Mouse (Mus musculus) kidney, postnatal 36 days (tissue): Measurements from ENCODE around the gene Rps6kb2.
"Not testable (repeated sequence)": the region's sequence is repeated elsewhere in the genome, so short reads cannot be mapped to it uniquely, and the experiment has no call there.

Source experiments
- DNase-seq, 2 experiments: peaks; one replicate each; pipeline ENCODE4 v3.0.0; 2021 to 2022; ENCODE audit warnings: mixed read lengths in 2 of 2

Rps6kb2 gene

DNA sequence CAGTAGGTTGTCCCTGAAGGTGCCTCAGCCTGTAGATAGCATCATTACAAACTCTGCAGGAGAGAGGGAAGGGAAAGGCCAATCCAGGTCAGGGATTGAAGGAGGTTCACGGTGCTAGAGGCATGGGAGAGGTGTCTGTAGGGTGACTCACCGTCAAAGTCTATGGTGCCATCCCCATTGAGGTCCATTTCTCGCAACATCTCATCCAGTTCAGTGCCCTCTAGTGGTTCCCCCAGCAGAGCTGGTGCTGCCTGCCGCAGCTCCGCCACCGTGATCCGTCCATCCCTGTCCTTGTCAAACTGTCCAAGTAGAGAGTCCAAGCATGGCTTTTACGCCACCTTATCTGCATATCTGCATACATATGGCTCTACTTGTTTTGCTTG, 27.2 kb downstream of the Rps6kb2 start:
- DNase-seq, result not testable (repeated sequence)

DNA sequence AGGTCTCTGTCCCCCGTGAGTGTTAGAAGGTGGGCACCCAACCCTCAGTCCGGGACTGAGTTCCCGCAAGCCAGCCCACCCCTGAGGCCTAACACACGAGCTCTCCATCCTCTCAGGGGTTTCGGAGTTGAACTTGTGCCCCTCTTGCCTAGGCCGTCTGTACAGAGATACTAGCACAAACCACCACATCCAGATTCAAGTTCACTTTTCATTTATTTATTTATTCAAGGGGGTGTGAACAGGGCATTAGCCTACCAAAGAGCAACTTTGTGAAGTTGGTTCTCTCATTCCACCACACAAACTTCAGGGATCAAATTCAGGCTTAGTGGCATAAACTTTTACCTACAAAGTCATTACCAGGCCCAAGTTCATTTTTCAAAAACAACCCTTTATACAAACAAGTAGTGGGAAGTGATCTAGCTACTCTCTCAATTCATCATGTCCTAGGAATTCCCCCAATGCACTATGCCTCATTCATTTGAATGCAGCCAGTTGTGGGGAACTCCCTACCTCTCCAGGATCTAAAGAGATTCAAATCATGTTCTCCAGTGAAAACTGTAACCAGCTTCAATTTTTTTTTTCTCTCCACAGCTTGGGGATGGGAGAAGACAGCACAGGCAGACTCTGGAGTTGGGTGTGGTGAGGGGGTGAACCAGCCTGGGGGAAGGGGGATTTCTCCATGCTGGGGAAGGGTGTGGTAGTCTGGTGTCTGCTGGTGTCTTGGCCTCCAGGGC, 27.8 kb downstream of the Rps6kb2 start:
- DNase-seq, result not testable (repeated sequence)

DNA sequence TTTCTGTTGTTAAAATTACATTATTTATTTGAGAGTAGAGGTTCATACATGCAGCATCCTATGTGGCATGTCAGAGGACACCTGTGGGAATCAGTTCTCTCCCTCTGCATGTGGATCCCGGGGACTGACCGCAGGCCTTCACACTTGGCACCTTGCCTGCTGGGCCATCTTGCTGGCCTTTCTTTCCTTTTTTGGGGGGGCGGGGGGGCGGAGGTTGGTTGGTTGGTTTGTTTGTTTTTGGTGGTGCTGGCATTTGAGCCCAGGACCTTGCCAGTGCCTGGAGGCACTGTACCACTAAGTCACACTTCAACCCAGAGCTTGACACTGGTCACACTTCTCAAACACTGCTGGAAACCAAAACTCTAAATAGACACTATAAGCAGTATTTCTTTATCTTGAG, 28.8 kb downstream of the Rps6kb2 start:
- DNase-seq, result no peak

DNA sequence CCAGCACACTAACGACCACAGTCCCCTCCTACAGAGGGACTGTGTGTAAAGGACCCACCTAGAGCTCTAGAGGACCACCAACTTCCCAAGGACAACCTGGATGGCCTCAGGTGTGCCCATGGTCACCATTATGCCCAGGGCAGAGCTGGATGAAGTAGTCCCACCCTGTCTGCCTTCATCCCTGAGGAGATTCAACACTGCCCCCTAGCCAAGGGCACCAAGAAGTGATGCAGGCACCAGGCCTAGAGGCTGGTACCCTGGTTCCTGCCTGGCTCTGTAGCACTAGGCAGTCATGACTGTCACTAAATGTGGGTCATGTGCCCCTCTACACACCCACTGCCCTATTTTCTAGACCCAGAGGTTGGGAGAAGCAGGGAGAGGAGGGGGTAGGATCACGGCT, 31.4 kb downstream of the Rps6kb2 start:
- no peak for DNase-seq

DNA sequence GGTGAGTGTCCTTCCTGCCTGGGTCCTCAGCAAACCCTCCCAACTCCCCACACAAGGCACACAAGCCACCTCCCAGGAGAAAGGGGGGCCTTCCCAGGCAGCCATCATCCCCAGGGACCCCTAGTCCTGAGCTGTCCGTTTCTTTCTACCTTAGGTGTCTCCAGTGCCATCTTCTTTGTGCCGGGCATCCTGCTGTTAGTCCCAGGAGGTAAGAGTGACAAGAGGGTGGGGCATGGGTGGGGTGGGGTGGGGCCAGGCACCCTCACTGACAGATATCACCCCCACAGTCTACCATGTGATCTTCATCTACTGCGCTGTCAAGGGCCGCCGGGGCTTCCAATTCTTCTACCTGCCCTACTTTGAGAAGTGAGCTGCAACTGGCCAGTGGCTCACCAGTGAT, 32.1 kb downstream of the Rps6kb2 start:
- DNase-seq, result no peak

DNA sequence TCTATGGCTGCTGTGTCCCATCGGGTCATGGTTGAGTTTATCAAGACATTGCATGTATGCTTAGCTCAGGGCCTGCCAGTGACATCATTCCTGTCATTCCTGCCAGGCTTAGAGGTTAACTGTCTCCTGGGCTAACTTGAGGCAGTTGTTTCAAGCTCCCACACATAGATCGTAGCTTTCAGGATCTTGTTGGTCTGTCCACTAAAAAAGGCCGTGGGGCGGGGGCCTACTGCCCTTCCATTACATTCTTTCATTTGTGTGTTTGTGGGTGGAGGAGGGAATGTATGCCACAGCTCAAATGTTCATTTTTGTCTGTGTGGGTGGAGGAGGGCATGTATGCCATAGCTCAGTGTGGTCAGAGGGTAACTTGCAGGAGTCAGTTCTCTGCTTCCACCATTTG, 33.0 kb downstream of the Rps6kb2 start:
- no peak for DNase-seq

DNA sequence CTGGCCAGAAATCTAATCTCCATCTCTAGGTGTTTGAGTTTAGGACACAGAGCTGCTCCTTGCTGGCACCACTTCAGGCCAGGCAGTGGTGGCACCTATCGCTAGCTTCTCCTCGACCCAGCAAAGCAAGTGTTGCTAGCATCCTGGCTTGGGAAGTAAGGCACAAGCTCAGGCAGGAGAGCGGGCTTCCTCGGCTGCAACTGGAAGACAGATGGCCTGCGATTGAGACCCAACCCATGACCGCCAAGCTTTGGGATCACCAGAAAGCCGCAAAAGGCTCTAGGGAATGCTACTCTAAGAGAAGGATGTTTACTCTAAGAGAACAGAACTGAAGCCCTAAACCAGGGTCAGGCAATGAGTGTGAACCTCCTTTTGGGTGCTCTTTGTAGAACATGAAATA, 33.7 kb downstream of the Rps6kb2 start:
- DNase-seq, result no peak

DNA sequence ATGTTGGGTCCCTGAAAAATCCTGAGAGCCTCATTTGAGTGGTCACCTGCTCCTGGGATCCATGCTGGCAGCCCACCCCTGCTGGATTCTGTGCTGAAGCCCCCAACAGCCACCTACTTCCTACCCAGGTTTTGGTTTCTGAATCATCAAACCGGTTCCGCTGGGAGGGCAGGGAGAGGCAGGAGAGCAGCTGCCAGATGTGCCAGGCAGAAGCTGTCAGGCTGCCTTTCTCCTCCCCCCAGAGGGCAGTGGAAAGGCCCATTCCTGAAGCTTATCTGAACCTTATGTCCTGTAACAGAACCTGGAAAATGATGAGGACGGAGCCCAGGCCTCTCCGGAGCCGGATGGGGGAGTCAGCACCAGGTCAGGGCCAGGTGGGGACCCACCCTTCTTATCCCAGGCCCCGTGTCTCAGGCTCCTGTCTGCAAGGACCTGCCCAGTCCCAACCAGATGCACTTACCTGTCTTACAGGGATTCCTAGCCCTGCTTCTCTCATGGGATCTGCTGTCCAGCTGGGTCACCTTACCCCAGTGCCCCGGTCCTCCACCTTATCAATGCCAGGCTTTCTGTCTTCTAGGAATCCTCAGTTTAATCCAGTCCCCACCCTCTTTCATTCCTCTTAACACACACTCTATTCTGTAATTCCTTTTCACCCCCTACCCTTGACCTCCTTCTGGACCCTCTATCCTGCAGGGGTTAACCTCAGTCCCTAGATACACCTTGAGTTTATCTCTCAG, 36.2 kb downstream of the Rps6kb2 start:
- peak in 1 of 2 experiments; percentile 28 for DNase-seq

DNA sequence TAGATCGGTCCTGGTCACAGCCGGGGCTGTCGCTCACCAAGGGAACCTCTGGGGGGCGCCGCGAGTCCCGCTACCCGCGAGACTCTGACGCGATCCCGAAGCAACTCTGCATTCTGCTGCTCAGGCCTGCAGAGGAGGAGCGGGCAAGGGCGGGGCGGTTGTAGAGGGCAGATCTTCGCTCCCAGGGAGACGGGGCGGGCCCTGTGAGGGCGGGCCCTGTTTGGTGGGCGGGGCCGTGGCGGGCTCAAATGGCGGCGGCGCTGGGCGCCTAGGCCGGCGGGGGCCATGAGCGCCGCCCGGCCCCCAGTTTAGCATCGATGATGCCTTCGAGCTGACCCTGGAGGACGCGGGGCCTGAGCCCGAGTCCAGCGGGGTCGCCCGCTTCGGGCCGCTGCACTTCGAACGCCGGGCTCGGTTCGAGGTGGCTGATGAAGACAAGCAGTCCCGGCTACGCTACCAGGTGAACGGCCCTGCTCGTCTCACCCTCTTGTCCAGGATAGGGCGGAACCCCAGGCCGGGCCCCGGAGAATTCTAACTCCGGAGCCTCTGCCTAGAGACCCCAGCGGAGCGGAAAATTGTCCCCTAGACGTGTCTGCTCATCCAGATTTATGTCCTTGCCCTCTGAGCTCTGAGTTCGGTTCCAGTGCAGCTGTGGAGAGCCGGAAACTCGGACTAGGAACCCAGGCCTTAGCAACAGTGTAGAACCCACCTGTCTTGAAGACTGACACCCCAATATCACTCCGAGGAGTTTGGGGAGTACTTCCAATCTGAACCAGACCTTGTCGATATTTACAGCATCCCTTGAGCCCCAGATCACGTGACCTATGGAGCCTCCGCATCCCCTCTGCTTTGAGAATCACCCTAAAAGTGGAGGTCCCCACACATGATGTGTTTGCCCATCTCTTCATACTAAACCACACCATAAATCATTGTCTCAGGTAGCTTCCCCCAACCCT, 37.1 kb downstream of the Rps6kb2 start, which contains the start of gene Aip:
Aip (minus strand) TSS at position 118 of the 956 bp plus-strand sequence.
- DNase-seq, result peak; percentile 99

DNA sequence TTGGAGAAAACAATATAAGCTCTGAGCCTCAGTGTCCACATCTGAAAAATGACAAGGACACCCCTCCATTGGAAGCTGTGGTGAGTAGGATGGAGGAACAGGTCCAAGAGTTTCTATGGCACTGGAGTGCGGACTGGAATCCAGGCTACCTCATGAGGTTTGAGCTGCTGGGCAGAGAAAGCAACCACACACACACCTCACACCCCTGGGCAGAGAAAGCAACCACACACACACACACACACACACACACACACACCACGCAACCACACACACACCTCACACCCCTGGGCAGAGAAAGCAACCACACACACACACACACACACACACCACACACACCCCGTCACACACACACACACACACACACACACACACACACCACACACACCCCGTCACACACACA, 37.9 kb downstream of the Rps6kb2 start:
- not testable (repeated sequence) for DNase-seq

DNA sequence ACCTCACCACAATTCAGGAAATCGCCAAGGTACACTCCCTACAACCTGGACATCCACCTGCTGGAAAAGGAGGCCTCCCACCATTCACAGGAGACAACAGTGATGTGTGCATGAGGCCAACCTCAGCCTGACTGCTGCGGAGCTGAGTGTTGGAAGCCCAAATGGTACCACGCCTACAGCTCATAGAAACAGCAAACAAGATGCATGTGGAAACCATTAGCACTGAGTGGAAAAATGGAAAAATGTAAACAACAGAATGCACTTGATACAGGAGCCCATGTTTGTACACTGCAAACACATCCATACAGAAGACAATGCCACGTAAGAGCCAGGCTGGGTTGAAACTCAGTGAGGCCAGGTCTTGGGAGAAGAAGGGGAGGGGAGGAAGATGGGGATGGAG, 38.7 kb downstream of the Rps6kb2 start:
- DNase-seq, result no peak

DNA sequence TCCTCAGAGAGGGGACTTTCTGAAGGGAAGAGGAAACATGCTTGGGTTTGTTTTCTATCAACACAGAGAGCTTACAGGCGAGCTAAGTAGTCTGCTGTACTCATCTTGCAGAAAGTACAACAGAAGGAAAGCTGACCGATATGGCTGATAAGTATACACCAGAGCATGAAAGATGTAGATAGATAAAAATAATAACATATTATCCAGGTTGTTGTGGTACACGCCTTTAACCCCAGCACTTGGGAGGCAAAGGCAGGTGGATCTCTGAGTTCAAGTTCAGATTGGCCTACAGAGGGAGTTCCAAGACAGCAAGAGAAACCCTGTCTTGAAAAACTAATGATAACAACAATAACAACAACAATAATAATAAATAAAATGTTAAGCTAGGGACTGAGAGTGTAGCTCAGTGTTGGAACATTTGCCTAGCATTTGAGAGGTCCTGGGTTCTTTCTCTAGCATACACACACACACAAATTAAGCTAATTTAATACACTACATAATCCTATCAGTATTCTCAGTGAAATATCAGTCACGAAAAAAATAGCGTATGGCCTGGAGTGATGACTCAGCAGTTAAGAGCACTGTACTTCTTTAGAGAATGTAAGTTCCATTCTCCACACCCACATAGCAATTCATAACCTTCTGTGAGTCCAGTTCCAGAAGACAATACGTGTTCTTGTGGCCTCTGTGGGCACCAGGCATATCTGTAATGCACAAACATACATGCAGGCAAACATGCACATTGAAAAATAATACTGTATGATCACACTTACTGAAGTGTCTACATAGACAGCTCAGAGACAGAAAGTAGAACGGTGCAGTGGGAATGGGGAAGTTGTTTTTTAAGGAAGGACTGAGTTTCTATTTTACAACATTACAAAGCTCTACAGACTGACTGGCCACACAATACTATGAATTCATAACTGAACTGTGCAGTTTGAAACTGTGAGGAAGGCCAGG, 40.5 kb downstream of the Rps6kb2 start:
- DNase-seq, result no peak

DNA sequence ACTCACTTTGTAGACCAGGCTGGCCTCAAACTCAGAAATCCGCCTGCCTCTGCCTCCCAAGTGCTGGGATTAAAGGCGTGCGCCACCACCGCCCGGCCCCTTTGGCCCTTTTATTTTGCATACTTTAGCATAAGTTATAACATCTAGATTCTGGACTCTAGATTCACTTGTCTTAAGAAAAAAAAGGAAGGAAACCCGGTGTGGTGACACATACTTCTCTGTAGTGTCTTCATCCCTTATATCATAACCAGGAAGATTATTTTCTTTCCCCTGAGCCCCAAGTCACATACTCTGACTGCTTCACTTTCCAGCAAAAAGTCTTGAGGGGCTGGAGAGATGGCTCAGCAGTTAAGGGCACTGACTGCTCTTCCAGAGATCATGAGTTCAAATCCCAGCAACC, 41.3 kb downstream of the Rps6kb2 start:
- DNase-seq, result not testable (repeated sequence)

DNA sequence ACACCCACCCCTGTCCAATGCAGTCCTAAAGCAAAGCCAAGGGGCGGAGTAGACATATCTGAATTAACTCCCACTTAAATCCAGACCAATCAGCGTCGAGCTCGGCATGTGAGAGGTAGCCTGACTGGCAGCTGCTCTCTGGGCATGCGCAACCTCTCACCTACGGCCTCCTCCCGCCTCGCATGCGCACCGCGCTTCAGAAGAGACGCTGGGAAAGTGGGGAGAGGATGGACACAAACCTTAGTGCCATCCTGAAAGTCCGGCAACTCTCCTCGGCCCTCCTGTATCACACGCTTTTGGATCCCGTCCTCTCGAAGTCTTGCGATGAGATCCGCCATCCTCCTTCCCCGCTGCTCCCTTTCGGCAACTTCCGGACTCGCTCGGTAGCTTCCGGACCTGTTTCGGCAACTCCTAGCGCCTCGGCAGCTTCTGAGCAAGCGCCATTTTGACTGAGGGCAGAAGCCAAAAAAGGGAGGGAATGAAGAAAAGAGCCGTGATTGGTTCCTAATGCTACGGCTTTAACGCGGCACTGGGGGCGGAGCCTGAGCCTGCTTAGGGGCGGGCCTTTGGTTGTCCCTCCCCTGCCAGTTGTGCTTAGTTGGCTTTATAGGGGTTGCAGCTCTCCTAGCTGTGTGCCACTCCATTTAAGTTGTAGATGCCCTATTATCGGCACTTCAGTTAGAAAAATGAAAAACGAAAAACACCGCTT, 41.9 kb downstream of the Rps6kb2 start:
- peak; percentile 99 to 100 for DNase-seq

DNA sequence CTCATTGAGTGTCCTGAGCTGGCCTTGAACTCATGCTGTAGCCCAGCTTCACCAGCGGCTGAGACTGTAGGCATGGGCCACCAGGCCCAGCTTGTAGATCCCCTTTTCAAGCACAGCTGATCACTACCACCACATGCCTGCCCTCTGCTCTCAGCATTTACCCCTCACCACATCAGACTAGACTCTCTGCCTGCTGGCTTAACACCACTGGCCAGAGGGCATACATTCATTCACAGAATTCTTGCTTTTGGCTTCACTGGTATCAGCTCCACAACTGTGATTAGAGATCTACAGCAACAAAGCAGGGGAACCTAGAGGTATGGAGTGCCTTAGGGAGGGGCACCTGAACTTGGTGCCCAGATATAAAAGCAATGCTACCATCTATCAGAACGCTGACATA, 42.7 kb downstream of the Rps6kb2 start:
- no peak for DNase-seq

DNA sequence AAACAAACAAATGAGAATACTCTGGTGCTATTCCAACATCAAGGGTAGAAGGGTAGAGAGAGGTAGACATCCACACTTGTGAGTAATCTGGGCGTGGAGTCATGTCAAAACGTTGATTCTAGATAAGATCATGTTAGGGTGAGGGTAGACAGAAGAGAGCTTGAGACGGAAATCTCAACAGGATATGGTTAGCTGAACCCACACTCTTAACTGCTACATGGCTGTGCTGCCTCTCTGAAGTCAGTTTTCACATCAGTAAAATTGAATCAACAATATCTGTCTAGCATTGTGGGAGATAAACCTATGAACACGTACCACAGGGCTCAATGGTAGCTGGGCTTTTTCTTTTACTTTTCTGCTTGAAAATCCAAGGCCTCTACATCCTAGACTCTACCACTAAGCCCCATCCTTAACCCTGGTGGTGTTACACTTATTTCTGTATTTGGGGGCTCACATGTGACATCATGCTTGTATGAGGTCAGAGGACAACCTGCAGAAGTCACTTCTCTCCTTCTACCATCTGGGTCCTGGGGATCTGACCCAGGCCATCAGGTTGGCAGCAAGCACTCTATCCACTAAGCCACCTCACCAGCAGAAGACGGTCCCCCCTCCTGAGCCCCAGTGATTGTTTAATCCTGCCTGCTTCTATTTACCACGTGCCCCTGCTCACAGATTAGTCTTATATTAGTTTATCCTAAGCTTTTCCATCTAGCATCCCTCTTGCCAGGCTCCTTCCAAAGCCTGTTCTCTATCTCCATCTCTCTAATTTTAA, 43.3 kb downstream of the Rps6kb2 start:
- no peak for DNase-seq

DNA sequence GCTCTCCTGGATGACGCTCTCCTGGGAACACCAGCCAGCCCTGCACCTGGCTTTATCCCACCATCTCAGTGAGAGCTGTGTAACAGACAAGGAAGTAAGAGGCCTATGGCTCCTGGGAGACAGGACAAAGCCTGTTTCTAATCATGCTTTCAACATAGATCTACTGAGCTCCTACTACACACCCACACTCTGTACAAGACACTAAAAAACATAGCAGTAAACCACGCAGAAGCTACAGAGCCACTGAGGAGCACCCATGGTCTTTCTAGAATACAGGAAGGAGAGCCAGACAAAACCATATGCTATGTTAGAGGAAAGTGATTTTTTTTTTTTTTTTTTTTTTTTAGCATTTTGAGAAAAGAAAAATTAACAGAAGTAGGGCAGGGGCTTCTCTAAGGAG, 44.8 kb downstream of the Rps6kb2 start:
- no peak for DNase-seq

DNA sequence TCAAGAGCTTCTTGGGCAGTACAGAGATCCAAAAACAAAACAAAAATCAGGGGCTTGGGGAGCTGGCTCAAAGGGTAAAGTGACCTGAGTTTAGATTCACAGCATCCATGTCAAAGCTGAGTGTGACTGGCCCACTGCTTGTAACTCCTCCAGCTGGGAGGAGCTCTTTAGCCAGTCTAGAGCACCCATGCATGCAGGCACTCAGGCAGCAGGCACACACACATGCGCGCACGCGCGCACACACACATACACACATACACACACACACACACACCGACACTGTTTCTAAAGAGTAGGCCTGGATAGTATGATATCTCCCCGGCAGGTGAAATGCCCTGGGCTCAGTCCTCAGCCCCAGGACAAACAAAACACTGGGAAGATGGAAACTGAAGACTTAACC, 46.1 kb downstream of the Rps6kb2 start:
- DNase-seq, result no peak

DNA sequence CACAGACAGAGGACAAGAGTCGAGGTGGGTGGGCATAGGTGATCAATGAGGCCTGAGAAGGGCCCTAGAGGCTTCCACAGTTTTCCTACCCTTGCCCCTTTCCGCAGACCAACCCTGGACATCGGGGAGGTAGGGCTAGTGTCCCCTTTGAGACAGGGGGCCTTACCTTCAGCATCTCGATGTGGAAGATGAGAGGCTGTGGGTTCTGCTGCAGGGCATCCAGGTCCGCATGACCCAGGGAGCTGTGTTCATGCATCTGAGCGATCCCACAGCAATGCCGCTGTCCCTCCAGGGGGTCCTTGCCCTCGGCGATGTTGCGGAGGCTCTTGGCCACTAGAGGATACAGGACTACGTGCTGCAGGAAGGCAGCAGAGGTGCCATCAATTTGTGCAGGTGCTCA, 47.3 kb downstream of the Rps6kb2 start:
- DNase-seq, result no peak

DNA sequence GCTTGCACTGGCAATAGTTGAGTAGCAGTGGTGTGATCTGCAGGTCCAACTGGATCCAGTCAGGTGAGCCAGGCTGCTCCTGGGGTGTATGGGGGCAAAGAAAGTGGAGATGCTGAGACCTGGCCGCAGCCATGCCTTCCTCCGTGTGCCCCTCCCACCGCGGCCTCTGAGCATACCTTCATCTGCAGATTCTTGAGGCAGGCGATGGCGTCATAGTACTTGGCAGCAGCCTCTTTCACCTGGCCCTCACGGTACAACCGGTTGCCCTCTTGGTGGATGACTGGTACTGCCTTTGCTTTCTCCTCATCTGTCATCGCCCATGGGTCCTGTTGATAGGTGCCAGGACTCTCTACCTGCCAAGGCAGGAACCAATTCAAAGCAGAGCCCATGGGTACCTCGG, 48.0 kb downstream of the Rps6kb2 start:
- DNase-seq, result no peak

DNA sequence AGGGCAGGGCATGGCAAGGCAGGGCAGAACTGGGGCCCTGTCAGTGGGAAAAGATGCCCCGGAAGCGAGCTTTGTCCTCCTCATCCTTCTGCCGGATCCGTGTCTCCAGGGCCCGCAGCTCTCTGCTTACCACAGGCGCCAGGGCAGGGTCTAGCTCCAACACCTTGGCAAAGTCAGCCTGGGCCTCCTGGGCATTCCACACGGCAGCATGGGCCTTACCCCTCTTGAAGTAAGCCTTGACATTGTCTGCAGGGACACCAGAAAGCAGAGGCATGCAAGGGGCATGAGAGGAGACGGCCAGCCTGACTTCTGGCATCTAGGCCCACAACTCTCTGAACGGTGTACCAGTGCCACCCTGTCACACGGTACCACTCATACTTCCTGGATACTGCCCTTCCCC, 48.6 kb downstream of the Rps6kb2 start:
- no peak for DNase-seq
